ENCODE assay signal across 37 mouse cellular contexts in genomic region chr11:101351100-101351720, GRCm38 (mm10). TPM values are rescaled to one million over a fixed set of nuclear protein-coding genes. Genes with fewer than 3 reads are reported as not detected.
A peak's percentile ranks its signal among the peaks of the same experiment; 100 is the strongest.
DNase-seq lines count a peak whose midpoint lies in the region; ATAC-seq and TF ChIP-seq lines count a peak whose summit lies in the region.
"Had no signal": no experiment of that assay in that cellular context is flagged by ENCODE, and none has a peak within 500 bp of the region (broad histone marks: within the 10 kb centered on the region; RNA-seq: fewer than 3 reads in every experiment).

No protein-coding gene starts in this region.

- TF ChIP-seq CTCF in liver, adult 2 months (IDR thresholded peaks at IDR 0.05; ENCODE audit: low read depth, low read length): no peak
- TF ChIP-seq CTCF in intestine, postnatal 0 days (IDR thresholded peaks at IDR 0.05; ENCODE audit: low read depth): no peak

- peaks cover 19% of the 10 kb centered on the region for H3K4me1 ChIP-seq in heart, embryonic 10.5 days
- peaks cover 41% of the 10 kb centered on the region for H3K4me1 ChIP-seq in liver, adult 2 months (ENCODE audit: control insufficient read depth, insufficient read depth, low read length)
- 0 out of 2 replicates have a peak, but pooled peaks cover 3% of the 10 kb centered on the region for H3K4me1 ChIP-seq in intestine, postnatal 0 days (replicated peaks; ENCODE audit: control insufficient read depth, insufficient read depth, low read length)
- H3K4me1 ChIP-seq: forebrain, embryonic 13.5 days; hindbrain, embryonic 15.5 days; lung, embryonic 15.5 days; neural tube, embryonic 12.5 days had no signal

- H3K36me3 ChIP-seq in heart, embryonic 10.5 days: 0 out of 2 replicates have a peak, but pooled peaks cover 2% of the 10 kb centered on the region
- no peaks in the 10 kb centered on the region for H3K36me3 ChIP-seq in liver, adult 2 months (ENCODE audit: control insufficient read depth, insufficient read depth, low read length)
- H3K36me3 ChIP-seq in intestine, postnatal 0 days (ENCODE audit: control insufficient read depth, insufficient read depth): no peaks in the 10 kb centered on the region
- H3K36me3 ChIP-seq: embryonic facial prominence, embryonic 15.5 days; G1E; hindbrain, embryonic 10.5 days; hindbrain, embryonic 15.5 days; lung, embryonic 15.5 days; midbrain, embryonic 10.5 days; neural tube, embryonic 12.5 days had no signal

- H3K27ac ChIP-seq in heart, embryonic 10.5 days: 0 out of 2 replicates have a peak overlapping the region, but pooled peaks have one; percentile 10
- peak overlapping the region; percentile 93 for H3K27ac ChIP-seq in liver, adult 2 months (replicated peaks; ENCODE audit: insufficient read depth, low read depth, low read length)
- no peak overlapping the region for H3K27ac ChIP-seq in intestine, postnatal 0 days (ENCODE audit: low read depth, low read length)
- H3K27ac ChIP-seq: embryonic facial prominence, embryonic 15.5 days; forebrain, embryonic 13.5 days; heart, adult 2 months; hindbrain, embryonic 10.5 days; hindbrain, embryonic 15.5 days; lung, embryonic 15.5 days; midbrain, embryonic 10.5 days; neural tube, embryonic 12.5 days had no signal

- H3K4me3 ChIP-seq in heart, embryonic 10.5 days: no peak overlapping the region
- H3K4me3 ChIP-seq in liver, adult 2 months (ENCODE audit: insufficient read depth, low read depth, low read length): no peak overlapping the region
- no peak overlapping the region for H3K4me3 ChIP-seq in intestine, postnatal 0 days (ENCODE audit: low read depth, low read length)
- H3K4me3 ChIP-seq: embryonic facial prominence, embryonic 15.5 days; forebrain, embryonic 13.5 days; heart, adult 2 months; hindbrain, embryonic 10.5 days; hindbrain, embryonic 15.5 days; lung, embryonic 15.5 days; midbrain, embryonic 10.5 days; myocyte; neural tube, embryonic 12.5 days had no signal

- H3K79me2 ChIP-seq in liver, adult 2 months (ENCODE audit: control insufficient read depth, insufficient read depth, low read length): no peaks in the 10 kb centered on the region

- peak overlapping the region; percentile 40 for H3K9ac ChIP-seq in liver, adult 2 months (ENCODE audit: low read depth, low read length)
- H3K9ac ChIP-seq in intestine, postnatal 0 days (ENCODE audit: low read depth, low read length): no peak overlapping the region
- H3K9ac ChIP-seq: embryonic facial prominence, embryonic 15.5 days; forebrain, embryonic 13.5 days; hindbrain, embryonic 15.5 days; lung, embryonic 15.5 days; neural tube, embryonic 12.5 days had no signal

- H3K4me2 ChIP-seq in intestine, postnatal 0 days (replicated peaks; ENCODE audit: low read depth): no peak overlapping the region
- H3K4me2 ChIP-seq: embryonic facial prominence, embryonic 15.5 days; forebrain, embryonic 13.5 days; hindbrain, embryonic 15.5 days; liver, embryonic 11.5 days; lung, embryonic 15.5 days; neural tube, embryonic 12.5 days had no signal

- no peaks in the 10 kb centered on the region for H3K9me3 ChIP-seq in heart, embryonic 10.5 days
- no peaks in the 10 kb centered on the region for H3K9me3 ChIP-seq in intestine, postnatal 0 days (ENCODE audit: control insufficient read depth)
- H3K9me3 ChIP-seq: embryonic facial prominence, embryonic 15.5 days; forebrain, embryonic 13.5 days; G1E; hindbrain, embryonic 15.5 days; lung, embryonic 15.5 days; neural tube, embryonic 12.5 days had no signal

- 54% methylated on average over 11 of the region's 11 CpGs for WGBS in heart, embryonic 10.5 days
- 31% methylated on average over 11 of the region's 11 CpGs for WGBS in liver, adult 2 months
- 39% methylated on average over 11 of the region's 11 CpGs for WGBS in intestine, postnatal 0 days

- no peaks in the 10 kb centered on the region; the same call in 1 of the 2 replicates for H3K27me3 ChIP-seq in heart, embryonic 10.5 days (ENCODE audit: insufficient read depth, poor library complexity, severe bottlenecking)
- no peaks in the 10 kb centered on the region for H3K27me3 ChIP-seq in liver, adult 2 months (ENCODE audit: control insufficient read depth, insufficient read depth, low read length)
- H3K27me3 ChIP-seq in intestine, postnatal 0 days (replicated peaks; ENCODE audit: control insufficient read depth, insufficient read depth, low read length): no peaks in the 10 kb centered on the region
- H3K27me3 ChIP-seq: embryonic facial prominence, embryonic 15.5 days; forebrain, embryonic 13.5 days; hindbrain, embryonic 15.5 days; lung, embryonic 15.5 days; neural tube, embryonic 12.5 days had no signal

- peak; percentile 59 for ATAC-seq in intestine, postnatal 0 days
- ATAC-seq: forebrain, embryonic 13.5 days; inflammation-experienced regulatory T-cells, adult 6 months had no signal

- DNase-seq in adrenal gland, adult 2 months: peak; percentile 69
- no peak for DNase-seq in adrenal gland, postnatal 4 days (ENCODE audit: low spot score in 2 of 2)
- no peak for DNase-seq in heart, embryonic 10.5 days (ENCODE audit: low spot score)
- DNase-seq in heart, adult 18-20 months: no peak
- peak; percentile 97 for DNase-seq in liver, adult 2 months (ENCODE audit: extremely low read depth, low read depth, low spot score)
- no peak for DNase-seq in liver
- DNase-seq in ovary, postnatal 10 days (ENCODE audit: low spot score): no peak
- DNase-seq: cerebellum, adult 18-20 months; cerebellum, postnatal 10 days; gastrocnemius, postnatal 14 days; heart, adult 2 months; heart, postnatal 14 days; right cerebral cortex, postnatal 25 days; spleen, adult 18-20 months; thymus, adult 18-20 months; thymus, postnatal 25 days had no signal

- TF ChIP-seq POLR2A in liver, adult 2 months (IDR thresholded peaks at IDR 0.05; ENCODE audit: extremely low read depth, insufficient read depth, low read length): no peak

RNA-seq across cellular contexts. Expression of gene G6pc, which starts 16.2 kb away (rescaled TPM):
- 10 to 100 TPM in 1 of 2 experiments, 1 to 10 TPM in 1; 1.8 to 24.0 TPM for total RNA-seq in adrenal gland, adult 2 months (2021)
- polyA plus RNA-seq in adrenal gland, adult 2 months (2012; rRNA removed): 0.13 and 0.26 TPM in 2 replicates
- 10 to 100 TPM; 17.8 to 30.5 TPM for total RNA-seq in adrenal gland, postnatal 4 days (2021)
- polyA plus RNA-seq in heart, embryonic 10.5 days (2016; fragmentation: Nextera tagmentation; extraction: Ambion mirVana): not detected in 2 replicates
- not detected for total RNA-seq in heart, adult 18-20 months (2021)
- 121 and 144 TPM in 2 replicates for total RNA-seq in liver, adult 2 months (2014; rRNA removed)
- polyA plus RNA-seq in liver, adult 2 months (2012; rRNA removed): 115 and 146 TPM in 2 replicates
- 54.3 and 63.3 TPM in 2 replicates for polyA plus RNA-seq in intestine, postnatal 0 days (2015; fragmentation: Nextera tagmentation; extraction: Ambion mirVana)
- total RNA-seq: common myeloid progenitor, adult 5-6 weeks; gastrocnemius, postnatal 14 days; heart, adult 2 months; heart, postnatal 14 days; layer of hippocampus, adult 18-20 months; layer of hippocampus, postnatal 10 days; left cerebral cortex, adult 18-20 months; left cerebral cortex, postnatal 14 days; megakaryocyte progenitor cell, adult 5-6 weeks; midbrain, postnatal 0 days had no signal
- polyA plus RNA-seq: embryonic facial prominence, embryonic 15.5 days; forebrain, embryonic 13.5 days; G1E; heart, adult 2 months; heart, embryonic 14.5 days; hindbrain, embryonic 10.5 days; hindbrain, embryonic 15.5 days; inflammation-experienced regulatory T-cells, adult 6 months; limb, embryonic 11.5 days; liver, embryonic 11.5 days; lung, embryonic 15.5 days; midbrain, embryonic 10.5 days; midbrain, postnatal 0 days; myocyte; neural tube, embryonic 12.5 days had no signal

RNA-seq across cellular contexts. Expression of gene Aoc3, which starts 20.8 kb away (rescaled TPM):
- total RNA-seq in adrenal gland, adult 2 months (2021): 10 to 100 TPM; 48.4 to 76.6 TPM
- polyA plus RNA-seq in adrenal gland, adult 2 months (2012; rRNA removed): 69.3 and 101 TPM in 2 replicates
- 10 to 100 TPM; 28.8 to 33.7 TPM for total RNA-seq in adrenal gland, postnatal 4 days (2021)
- polyA plus RNA-seq in heart, embryonic 10.5 days (2016; fragmentation: Nextera tagmentation; extraction: Ambion mirVana): 0.06 and 0.14 TPM in 2 replicates
- 10 to 100 TPM; 10.5 to 16.6 TPM for total RNA-seq in heart, adult 18-20 months (2021)
- total RNA-seq in liver, adult 2 months (2014; rRNA removed): 0.13 and 0.18 TPM in 2 replicates
- 0.05 and 0.16 TPM in 2 replicates for polyA plus RNA-seq in liver, adult 2 months (2012; rRNA removed)
- 3.7 and 4.4 TPM in 2 replicates for polyA plus RNA-seq in intestine, postnatal 0 days (2015; fragmentation: Nextera tagmentation; extraction: Ambion mirVana)
- polyA plus RNA-seq: forebrain, embryonic 13.5 days; hindbrain, embryonic 10.5 days; inflammation-experienced regulatory T-cells, adult 6 months; limb, embryonic 11.5 days; liver, embryonic 11.5 days; neural tube, embryonic 12.5 days had no signal

RNA-seq across cellular contexts. Expression of gene Aoc2, which starts 26.3 kb away (rescaled TPM):
- total RNA-seq in adrenal gland, adult 2 months (2021): 1 to 10 TPM; 4.9 to 5.5 TPM
- 6.3 and 7.7 TPM in 2 replicates for polyA plus RNA-seq in adrenal gland, adult 2 months (2012; rRNA removed)
- 1 to 10 TPM; 7.3 to 7.7 TPM for total RNA-seq in adrenal gland, postnatal 4 days (2021)
- 1.3 and 1.4 TPM in 2 replicates for polyA plus RNA-seq in heart, embryonic 10.5 days (2016; fragmentation: Nextera tagmentation; extraction: Ambion mirVana)
- total RNA-seq in heart, adult 18-20 months (2021): 1 to 10 TPM; 1.2 to 2.2 TPM
- 0.40 and 0.46 TPM in 2 replicates for total RNA-seq in liver, adult 2 months (2014; rRNA removed)
- polyA plus RNA-seq in liver, adult 2 months (2012; rRNA removed): 0.91 and 1.7 TPM in 2 replicates
- polyA plus RNA-seq in intestine, postnatal 0 days (2015; fragmentation: Nextera tagmentation; extraction: Ambion mirVana): 0.34 and 0.41 TPM in 2 replicates

RNA-seq across cellular contexts. Expression of gene Psme3, which starts 35.2 kb away (rescaled TPM):
- total RNA-seq in adrenal gland, adult 2 months (2021): 100 to 1,000 TPM; 129 to 161 TPM
- polyA plus RNA-seq in adrenal gland, adult 2 months (2012; rRNA removed): 31.7 and 45.2 TPM in 2 replicates
- 100 to 1,000 TPM; 122 to 124 TPM for total RNA-seq in adrenal gland, postnatal 4 days (2021)
- 151 and 177 TPM in 2 replicates for polyA plus RNA-seq in heart, embryonic 10.5 days (2016; fragmentation: Nextera tagmentation; extraction: Ambion mirVana)
- total RNA-seq in heart, adult 18-20 months (2021): 10 to 100 TPM; 65.0 to 86.3 TPM
- total RNA-seq in liver, adult 2 months (2014; rRNA removed): 15.8 and 16.8 TPM in 2 replicates
- 34.5 and 37.9 TPM in 2 replicates for polyA plus RNA-seq in liver, adult 2 months (2012; rRNA removed)
- 59.5 and 60.2 TPM in 2 replicates for polyA plus RNA-seq in intestine, postnatal 0 days (2015; fragmentation: Nextera tagmentation; extraction: Ambion mirVana)

RNA-seq across cellular contexts. Expression of gene Becn1, which starts 49.1 kb away (rescaled TPM):
- 100 to 1,000 TPM; 107 to 160 TPM for total RNA-seq in adrenal gland, adult 2 months (2021)
- polyA plus RNA-seq in adrenal gland, adult 2 months (2012; rRNA removed): 81.6 and 126 TPM in 2 replicates
- total RNA-seq in adrenal gland, postnatal 4 days (2021): 100 to 1,000 TPM; 144 to 147 TPM
- polyA plus RNA-seq in heart, embryonic 10.5 days (2016; fragmentation: Nextera tagmentation; extraction: Ambion mirVana): 148 and 165 TPM in 2 replicates
- total RNA-seq in heart, adult 18-20 months (2021): 10 to 100 TPM; 85.4 to 96.5 TPM
- 43.8 and 57.8 TPM in 2 replicates for total RNA-seq in liver, adult 2 months (2014; rRNA removed)
- 43.1 and 50.8 TPM in 2 replicates for polyA plus RNA-seq in liver, adult 2 months (2012; rRNA removed)
- polyA plus RNA-seq in intestine, postnatal 0 days (2015; fragmentation: Nextera tagmentation; extraction: Ambion mirVana): 117 and 124 TPM in 2 replicates

Comparison
In these comparisons a context has a peak if more than half of its experiments do, and no peak if none do; other contexts are left out.
1. DNase-seq: peak in adrenal gland, adult 2 months (single experiment) and liver, adult 2 months (single experiment); none in adrenal gland, postnatal 4 days (0 of 2), heart, embryonic 10.5 days (single experiment), heart, adult 18-20 months (0 of 2), liver (single experiment) and ovary, postnatal 10 days (single experiment).